Mouse (Mus musculus): Measurements from ENCODE around the gene Igfbp6. TPM values are rescaled to one million over a fixed set of nuclear protein-coding genes. Genes with fewer than 3 reads are reported as not detected.

Gene Igfbp6
- polyA plus RNA-seq, 1 experiment from 2014 or later = 10.9 TPM

- no peaks in the 10 kb centered on the region for H3K36me3 ChIP-seq
- WGBS = 41% methylated on average over 7 of the region's 7 CpGs
- no peak overlapping the region for H3K4me3 ChIP-seq (replicated peaks)
- H3K4me1 ChIP-seq (replicated peaks) = peaks cover 25% of the 10 kb centered on the region
- H3K27ac ChIP-seq = no peak overlapping the region
- no peaks in the 10 kb centered on the region for H3K9me3 ChIP-seq
- ATAC-seq = no peak
- no peak overlapping the region for H3K4me2 ChIP-seq (replicated peaks)
- H3K27me3 ChIP-seq (replicated peaks) = no peaks in the 10 kb centered on the region
- no peak overlapping the region for H3K9ac ChIP-seq
Observed at GRCm38 (mm10) chr15:102192271-102192812, 48.2 kb downstream of the Igfbp6 start.

- no peak for ATAC-seq
- no peaks in the 10 kb centered on the region for H3K36me3 ChIP-seq
- H3K4me2 ChIP-seq (replicated peaks) = no peak overlapping the region
- H3K9me3 ChIP-seq = no peaks in the 10 kb centered on the region
- H3K4me1 ChIP-seq (replicated peaks) = peaks cover 25% of the 10 kb centered on the region
- 44% methylated on average over 5 of the region's 5 CpGs for WGBS
- H3K4me3 ChIP-seq (replicated peaks) = no peak overlapping the region
- no peak overlapping the region for H3K27ac ChIP-seq
- no peak overlapping the region for H3K9ac ChIP-seq
- H3K27me3 ChIP-seq (replicated peaks) = no peaks in the 10 kb centered on the region
Observed at GRCm38 (mm10) chr15:102192820-102193386, 48.7 kb downstream of the Igfbp6 start.

- no peak overlapping the region for H3K9ac ChIP-seq
- H3K27ac ChIP-seq = no peak overlapping the region
- H3K4me2 ChIP-seq (replicated peaks) = no peak overlapping the region
- no peaks in the 10 kb centered on the region for H3K9me3 ChIP-seq
- ATAC-seq = no peak
- no peaks in the 10 kb centered on the region for H3K36me3 ChIP-seq
- no peak overlapping the region for H3K4me3 ChIP-seq (replicated peaks)
- H3K27me3 ChIP-seq (replicated peaks) = no peaks in the 10 kb centered on the region
- WGBS = 80% methylated on average over 4 of the region's 4 CpGs
- peaks cover 20% of the 10 kb centered on the region for H3K4me1 ChIP-seq (replicated peaks)
Observed at GRCm38 (mm10) chr15:102193652-102194051, 49.5 kb downstream of the Igfbp6 start.

GRCm38 (mm10) chr15:102194439-102194838 is 50.3 kb downstream of the Igfbp6 start:
- 82% methylated on average over 4 of the region's 4 CpGs for WGBS
- Histone ChIP-seq H3K27me3 (replicated peaks) (no peaks in the 10 kb centered on the region), H3K4me1 (replicated peaks) (peaks cover 13% of the 10 kb centered on the region), H3K9ac (no peak overlapping the region), H3K4me3 (replicated peaks) (no peak overlapping the region), H3K9me3 (no peaks in the 10 kb centered on the region), H3K27ac (no peak overlapping the region), H3K36me3 (peaks cover 5% of the 10 kb centered on the region; the same call in 1 of the 2 replicates), H3K4me2 (replicated peaks) (no peak overlapping the region)
- ATAC-seq = no peak

- H3K4me1 ChIP-seq (replicated peaks) = peaks cover 12% of the 10 kb centered on the region; the same call in 1 of the 2 replicates
- H3K9ac ChIP-seq = no peak overlapping the region; the same call in 1 of the 2 replicates
- H3K4me2 ChIP-seq (replicated peaks) = no peak overlapping the region
- no peaks in the 10 kb centered on the region for H3K9me3 ChIP-seq
- no peak overlapping the region for H3K4me3 ChIP-seq (replicated peaks)
- WGBS = 54% methylated on average over 4 of the region's 4 CpGs
- H3K36me3 ChIP-seq = peaks cover 5% of the 10 kb centered on the region; the same call in 1 of the 2 replicates
- H3K27me3 ChIP-seq (replicated peaks) = no peaks in the 10 kb centered on the region
- ATAC-seq = no peak
- no peak overlapping the region for H3K27ac ChIP-seq
Observed at GRCm38 (mm10) chr15:102195373-102195772, 51.2 kb downstream of the Igfbp6 start.

GRCm38 (mm10) chr15:102198841-102199240 is 54.7 kb downstream of the Igfbp6 start:
- Histone ChIP-seq H3K9ac (no peak overlapping the region), H3K4me2 (replicated peaks) (no peak overlapping the region), H3K36me3 (peaks cover 5% of the 10 kb centered on the region; the same call in 1 of the 2 replicates), H3K27ac (no peak overlapping the region), H3K9me3 (no peaks in the 10 kb centered on the region), H3K4me3 (replicated peaks) (no peak overlapping the region), H3K27me3 (replicated peaks) (no peaks in the 10 kb centered on the region), H3K4me1 (replicated peaks) (peaks cover 7% of the 10 kb centered on the region)
- 76% methylated on average over 4 of the region's 4 CpGs for WGBS
- ATAC-seq = no peak

Other genes with a start within 250 kb of the Igfbp6 start
- 0.85 and 1.2 TPM in 2 replicates for gene Krt4, start 219.6 kb upstream of the Igfbp6 start, polyA plus RNA-seq (2015; fragmentation: Nextera tagmentation; extraction: Ambion mirVana)
- gene Krt79, start 204.0 kb upstream of the Igfbp6 start, polyA plus RNA-seq (2015; fragmentation: Nextera tagmentation; extraction: Ambion mirVana) = 0.13 and 0.15 TPM in 2 replicates
- 0.05 and 0.25 TPM in 2 replicates for gene Krt78, start 190.1 kb upstream of the Igfbp6 start, polyA plus RNA-seq (2015; fragmentation: Nextera tagmentation; extraction: Ambion mirVana)
- gene Krt8, start 139.9 kb upstream of the Igfbp6 start, polyA plus RNA-seq (2015; fragmentation: Nextera tagmentation; extraction: Ambion mirVana) = 775 and 835 TPM in 2 replicates
- 263 and 305 TPM in 2 replicates for gene Krt18, start 116.2 kb upstream of the Igfbp6 start, polyA plus RNA-seq (2015; fragmentation: Nextera tagmentation; extraction: Ambion mirVana)
- 122 and 124 TPM in 2 replicates for gene Eif4b, start 70.6 kb upstream of the Igfbp6 start, polyA plus RNA-seq (2015; fragmentation: Nextera tagmentation; extraction: Ambion mirVana)
- 28.2 and 31.8 TPM in 2 replicates for gene Tns2, start 43.9 kb upstream of the Igfbp6 start, polyA plus RNA-seq (2015; fragmentation: Nextera tagmentation; extraction: Ambion mirVana)
- gene Spryd3, start 8.1 kb upstream of the Igfbp6 start, polyA plus RNA-seq (2015; fragmentation: Nextera tagmentation; extraction: Ambion mirVana) = 20.7 and 24.3 TPM in 2 replicates
- gene Soat2, start 6.2 kb downstream of the Igfbp6 start, polyA plus RNA-seq (2015; fragmentation: Nextera tagmentation; extraction: Ambion mirVana) = 12.0 and 14.3 TPM in 2 replicates
- 41.3 and 44.1 TPM in 2 replicates for gene Zfp740, start 58.9 kb downstream of the Igfbp6 start, polyA plus RNA-seq (2015; fragmentation: Nextera tagmentation; extraction: Ambion mirVana)
- 45.8 and 49.3 TPM in 2 replicates for gene Csad, start 60.4 kb downstream of the Igfbp6 start, polyA plus RNA-seq (2015; fragmentation: Nextera tagmentation; extraction: Ambion mirVana)
- 10.8 and 12.9 TPM in 2 replicates for gene Itgb7, start 87.6 kb downstream of the Igfbp6 start, polyA plus RNA-seq (2015; fragmentation: Nextera tagmentation; extraction: Ambion mirVana)
- 15.8 and 16.5 TPM in 2 replicates for gene Rarg, start 113.2 kb downstream of the Igfbp6 start, polyA plus RNA-seq (2015; fragmentation: Nextera tagmentation; extraction: Ambion mirVana)
- gene Gm9918, start 126.2 kb downstream of the Igfbp6 start, polyA plus RNA-seq (2015; fragmentation: Nextera tagmentation; extraction: Ambion mirVana) = 0.08 and 0.14 TPM in 2 replicates
- gene Mfsd5, start 135.1 kb downstream of the Igfbp6 start, polyA plus RNA-seq (2015; fragmentation: Nextera tagmentation; extraction: Ambion mirVana) = 66.2 and 67.9 TPM in 2 replicates
- gene Espl1, start 151.9 kb downstream of the Igfbp6 start, polyA plus RNA-seq (2015; fragmentation: Nextera tagmentation; extraction: Ambion mirVana) = 18.3 and 19.7 TPM in 2 replicates
- 306 and 309 TPM in 2 replicates for gene Pfdn5, start 181.8 kb downstream of the Igfbp6 start, polyA plus RNA-seq (2015; fragmentation: Nextera tagmentation; extraction: Ambion mirVana)
- 77.8 and 88.4 TPM in 2 replicates for gene Myg1, start 187.3 kb downstream of the Igfbp6 start, polyA plus RNA-seq (2015; fragmentation: Nextera tagmentation; extraction: Ambion mirVana)
- gene Aaas, start 206.4 kb downstream of the Igfbp6 start, polyA plus RNA-seq (2015; fragmentation: Nextera tagmentation; extraction: Ambion mirVana) = 58.2 and 62.7 TPM in 2 replicates
- 0.59 and 0.68 TPM in 2 replicates for gene Sp7, start 222.8 kb downstream of the Igfbp6 start, polyA plus RNA-seq (2015; fragmentation: Nextera tagmentation; extraction: Ambion mirVana)